Mouse (Mus musculus) B cell, adult (primary cell): ENCODE results near the gene Skap2. TPM values are rescaled to one million over a fixed set of nuclear protein-coding genes. Genes with fewer than 3 reads are reported as not detected.

Source experiments
- total RNA-seq: library from RNA; stranded (reverse); gene quantifications from 4 replicates; pipeline ENCODE4 v1.2.4, GENCODE M21; 2023; ENCODE audit not compliant: inconsistent age

Skap2 gene
- total RNA-seq: 40.7 to 48.9 TPM (median 44.1 TPM) in 4 replicates

DNA sequence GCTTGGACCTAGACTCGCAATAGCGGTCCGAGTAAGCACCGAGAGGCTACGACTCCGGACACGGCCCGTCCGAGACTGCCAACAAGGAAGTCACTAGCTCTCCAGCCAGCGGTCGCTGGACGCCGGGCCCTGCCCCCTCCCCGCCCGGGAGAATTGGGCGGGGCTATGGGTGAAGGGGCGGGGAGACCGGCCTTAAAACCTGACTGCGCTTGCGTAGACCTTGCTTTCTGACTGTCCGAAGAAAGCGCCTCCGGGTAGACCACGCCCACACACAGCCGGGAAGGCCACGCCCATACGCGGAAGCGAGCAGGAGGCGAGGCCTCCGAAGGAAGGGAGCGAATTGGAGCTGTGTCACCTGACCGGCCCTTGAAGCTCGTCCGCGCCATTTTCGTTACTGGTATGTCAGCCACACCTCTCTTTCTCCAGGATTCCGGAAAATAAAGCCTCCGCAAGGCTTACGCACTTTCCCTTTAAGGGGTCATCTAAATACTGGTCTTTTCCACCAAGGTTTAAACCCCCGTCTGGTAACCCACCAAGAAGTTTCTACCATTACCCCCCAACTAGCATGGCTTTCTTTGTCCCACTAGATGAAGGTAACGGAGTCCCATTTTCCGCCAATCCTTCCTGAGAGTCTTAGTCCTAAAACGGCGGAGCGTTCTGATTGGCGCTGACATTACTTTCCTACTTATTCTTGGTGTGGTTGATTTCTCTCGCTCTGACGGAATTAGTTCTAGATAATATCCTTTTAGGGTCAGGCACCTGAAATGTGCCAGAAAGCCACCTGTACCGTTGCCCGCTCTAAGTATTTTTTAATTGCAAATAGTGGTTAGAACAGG is at the start of gene Skap2:
TSS of gene Skap2 (minus strand) at position 141 of the 836 bp plus-strand sequence.

Other genes with a start within 250 kb of the Skap2 start
- gene Hoxa1, start 145.8 kb upstream of the Skap2 start, total RNA-seq: not detected in 4 replicates
- not detected in 4 replicates for gene Hoxa2, start 152.3 kb upstream of the Skap2 start, total RNA-seq
- gene 5730596B20Rik, start 164.9 kb upstream of the Skap2 start, total RNA-seq: not detected in 4 replicates
- not detected in 4 replicates for gene Hoxa4, start 179.2 kb upstream of the Skap2 start, total RNA-seq
- not detected in 4 replicates for gene Hoxa5, start 192.0 kb upstream of the Skap2 start, total RNA-seq
- 0.64 TPM in 1 of 4 replicates, not detected in the others for gene Hoxa6, start 196.2 kb upstream of the Skap2 start, total RNA-seq
- 0.18 TPM in 1 of 4 replicates, not detected in the others for gene Hoxa3, start 200.8 kb upstream of the Skap2 start, total RNA-seq
- not detected in 4 replicates for gene Gm28308, start 200.8 kb upstream of the Skap2 start, total RNA-seq
- gene Hoxa7, start 209.3 kb upstream of the Skap2 start, total RNA-seq: not detected in 4 replicates
- not detected in 4 replicates for gene Hoxa9, start 218.5 kb upstream of the Skap2 start, total RNA-seq
- gene Hoxa10, start 228.3 kb upstream of the Skap2 start, total RNA-seq: not detected in 4 replicates
- gene Hoxa11, start 233.3 kb upstream of the Skap2 start, total RNA-seq: not detected in 4 replicates
- not detected in 4 replicates for gene Hoxa13, start 248.3 kb upstream of the Skap2 start, total RNA-seq